Mouse (Mus musculus): ENCODE measurements at regions not wholly inside any gene's neighbourhood (a gene's known extent, or its start where the extent isn't known, plus 50 kb on each side); places are given as distances from the start of the nearest gene placed in this dataset.

GRCm38 (mm10) chr8:92219181-92219890 lies 138.1 kb upstream of the Irx5 start:
- ATAC-seq (replicated peaks; ENCODE audit: low FRiP score, low TSS enrichment, low read depth), result no peak

GRCm38 (mm10) chr8:92217521-92217920 lies 139.9 kb upstream of the Irx5 start:
- H3K36me3 ChIP-seq (ENCODE audit: control insufficient read depth, insufficient read depth, low read length), result no peaks in the 10 kb centered on the region
- WGBS, result 84% methylated on average over 2 of the region's 2 CpGs
- no peak overlapping the region for H3K9ac ChIP-seq (ENCODE audit: low read length)
- H3K4me2 ChIP-seq (ENCODE audit: low read length), result no peak overlapping the region
- H3K4me3 ChIP-seq (ENCODE audit: low read depth, low read length), result no peak overlapping the region
- H3K27me3 ChIP-seq (replicated peaks; ENCODE audit: control insufficient read depth, insufficient read depth, low read length), result peaks cover 2% of the 10 kb centered on the region; the same call in 1 of the 2 replicates
- no peaks in the 10 kb centered on the region for H3K4me1 ChIP-seq (replicated peaks; ENCODE audit: control insufficient read depth, insufficient read depth, low read length)
- DNase-seq (ENCODE audit: low spot score) (no peak), ATAC-seq (replicated peaks; ENCODE audit: low FRiP score, low TSS enrichment, low read depth) (no peak)
- no peak overlapping the region for H3K27ac ChIP-seq (ENCODE audit: low read depth)
- no peaks in the 10 kb centered on the region for H3K9me3 ChIP-seq (ENCODE audit: control insufficient read depth, low read length)

More at GRCm38 (mm10) chr8:92219181-92219890, 138.1 kb upstream of the Irx5 start:
- Histone ChIP-seq H3K4me3 (ENCODE audit: low read depth, low read length) (no peak overlapping the region), H3K27me3 (replicated peaks; ENCODE audit: control insufficient read depth, insufficient read depth, low read length) (0 out of 2 replicates have a peak, but pooled peaks cover 2% of the 10 kb centered on the region), H3K4me1 (replicated peaks; ENCODE audit: control insufficient read depth, insufficient read depth, low read length) (no peaks in the 10 kb centered on the region), H3K27ac (ENCODE audit: low read depth) (no peak overlapping the region), H3K9ac (ENCODE audit: low read length) (no peak overlapping the region), H3K9me3 (ENCODE audit: control insufficient read depth, low read length) (no peaks in the 10 kb centered on the region), H3K4me2 (ENCODE audit: low read length) (no peak overlapping the region), H3K36me3 (ENCODE audit: control insufficient read depth, insufficient read depth, low read length) (no peaks in the 10 kb centered on the region)
- no peak for DNase-seq (ENCODE audit: low spot score)
- WGBS, result 77% methylated on average over 9 of the region's 9 CpGs

- ATAC-seq (replicated peaks; ENCODE audit: low FRiP score, low TSS enrichment, low read depth) (no peak), DNase-seq (ENCODE audit: low spot score) (no peak)
- Histone ChIP-seq H3K36me3 (ENCODE audit: control insufficient read depth, insufficient read depth, low read length) (no peaks in the 10 kb centered on the region), H3K9me3 (ENCODE audit: control insufficient read depth, low read length) (no peaks in the 10 kb centered on the region), H3K4me1 (replicated peaks; ENCODE audit: control insufficient read depth, insufficient read depth, low read length) (no peaks in the 10 kb centered on the region), H3K9ac (ENCODE audit: low read length) (no peak overlapping the region), H3K27ac (ENCODE audit: low read depth) (no peak overlapping the region), H3K4me3 (ENCODE audit: low read depth, low read length) (no peak overlapping the region), H3K27me3 (replicated peaks; ENCODE audit: control insufficient read depth, insufficient read depth, low read length) (peaks cover 2% of the 10 kb centered on the region; the same call in 1 of the 2 replicates), H3K4me2 (ENCODE audit: low read length) (no peak overlapping the region)
- 10% methylated on average over 4 of the region's 5 CpGs for WGBS
Observed at GRCm38 (mm10) chr8:92216176-92216575, 141.2 kb upstream of the Irx5 start.

- no peak overlapping the region for H3K4me3 ChIP-seq (ENCODE audit: low read depth, low read length)
- H3K27me3 ChIP-seq (replicated peaks; ENCODE audit: control insufficient read depth, insufficient read depth, low read length), result peaks cover 2% of the 10 kb centered on the region; the same call in 1 of the 2 replicates
- no peak overlapping the region for H3K9ac ChIP-seq (ENCODE audit: low read length)
- no peak overlapping the region for H3K4me2 ChIP-seq (ENCODE audit: low read length)
- no peaks in the 10 kb centered on the region for H3K36me3 ChIP-seq (ENCODE audit: control insufficient read depth, insufficient read depth, low read length)
- ATAC-seq (replicated peaks; ENCODE audit: low FRiP score, low TSS enrichment, low read depth), result no peak
- no peaks in the 10 kb centered on the region for H3K9me3 ChIP-seq (ENCODE audit: control insufficient read depth, low read length)
- no peaks in the 10 kb centered on the region for H3K4me1 ChIP-seq (replicated peaks; ENCODE audit: control insufficient read depth, insufficient read depth, low read length)
- 80% methylated on average over 14 of the region's 14 CpGs for WGBS
- no peak for DNase-seq (ENCODE audit: low spot score)
- no peak overlapping the region for H3K27ac ChIP-seq (ENCODE audit: low read depth)
Observed at GRCm38 (mm10) chr8:92212786-92213535, 144.5 kb upstream of the Irx5 start.

- Histone ChIP-seq H3K4me1 (replicated peaks; ENCODE audit: control insufficient read depth, insufficient read depth, low read length) (no peaks in the 10 kb centered on the region), H3K27ac (ENCODE audit: low read depth) (no peak overlapping the region), H3K4me2 (ENCODE audit: low read length) (no peak overlapping the region), H3K9ac (ENCODE audit: low read length) (no peak overlapping the region), H3K9me3 (ENCODE audit: control insufficient read depth, low read length) (no peaks in the 10 kb centered on the region), H3K36me3 (ENCODE audit: control insufficient read depth, insufficient read depth, low read length) (no peaks in the 10 kb centered on the region), H3K4me3 (ENCODE audit: low read depth, low read length) (no peak overlapping the region), H3K27me3 (replicated peaks; ENCODE audit: control insufficient read depth, insufficient read depth, low read length) (no peaks in the 10 kb centered on the region; the same call in 1 of the 2 replicates)
- 53% methylated on average over 5 of the region's 5 CpGs for WGBS
- ATAC-seq (replicated peaks; ENCODE audit: low FRiP score, low TSS enrichment, low read depth), result no peak
- DNase-seq (ENCODE audit: low spot score), result no peak
Observed at GRCm38 (mm10) chr8:92209081-92209480, 148.3 kb upstream of the Irx5 start.

- Histone ChIP-seq H3K9me3 (ENCODE audit: control insufficient read depth, low read length) (no peaks in the 10 kb centered on the region), H3K27ac (ENCODE audit: low read depth) (no peak overlapping the region), H3K9ac (ENCODE audit: low read length) (no peak overlapping the region), H3K36me3 (ENCODE audit: control insufficient read depth, insufficient read depth, low read length) (no peaks in the 10 kb centered on the region), H3K4me1 (replicated peaks; ENCODE audit: control insufficient read depth, insufficient read depth, low read length) (no peaks in the 10 kb centered on the region), H3K4me3 (ENCODE audit: low read depth, low read length) (no peak overlapping the region), H3K4me2 (ENCODE audit: low read length) (no peak overlapping the region), H3K27me3 (replicated peaks; ENCODE audit: control insufficient read depth, insufficient read depth, low read length) (no peaks in the 10 kb centered on the region)
- 94% methylated on average over 8 of the region's 8 CpGs for WGBS
- DNase-seq (ENCODE audit: low spot score), result no peak
- no peak for ATAC-seq (replicated peaks; ENCODE audit: low FRiP score, low TSS enrichment, low read depth)
Observed at GRCm38 (mm10) chr8:92195635-92196034, 161.8 kb upstream of the Irx5 start.

- Histone ChIP-seq H3K27me3 (replicated peaks; ENCODE audit: control insufficient read depth, insufficient read depth, low read length) (no peaks in the 10 kb centered on the region), H3K4me1 (replicated peaks; ENCODE audit: control insufficient read depth, insufficient read depth, low read length) (no peaks in the 10 kb centered on the region), H3K9me3 (ENCODE audit: control insufficient read depth, low read length) (no peaks in the 10 kb centered on the region), H3K27ac (ENCODE audit: low read depth) (no peak overlapping the region), H3K9ac (ENCODE audit: low read length) (no peak overlapping the region), H3K4me2 (ENCODE audit: low read length) (no peak overlapping the region), H3K36me3 (ENCODE audit: control insufficient read depth, insufficient read depth, low read length) (no peaks in the 10 kb centered on the region), H3K4me3 (ENCODE audit: low read depth, low read length) (no peak overlapping the region)
- ATAC-seq (replicated peaks; ENCODE audit: low FRiP score, low TSS enrichment, low read depth), result no peak
- DNase-seq (ENCODE audit: low spot score), result no peak
- 71% methylated on average over 14 of the region's 14 CpGs for WGBS
Observed at GRCm38 (mm10) chr8:92194065-92194464, 163.4 kb upstream of the Irx5 start.

GRCm38 (mm10) chr8:92190261-92191025 lies 167.0 kb upstream of the Irx5 start:
- no peak for DNase-seq (ENCODE audit: low spot score)
- Histone ChIP-seq H3K9ac (ENCODE audit: low read length) (no peak overlapping the region), H3K9me3 (ENCODE audit: control insufficient read depth, low read length) (no peaks in the 10 kb centered on the region), H3K4me1 (replicated peaks; ENCODE audit: control insufficient read depth, insufficient read depth, low read length) (no peaks in the 10 kb centered on the region), H3K27me3 (replicated peaks; ENCODE audit: control insufficient read depth, insufficient read depth, low read length) (no peaks in the 10 kb centered on the region), H3K4me3 (ENCODE audit: low read depth, low read length) (no peak overlapping the region), H3K27ac (ENCODE audit: low read depth) (no peak overlapping the region), H3K36me3 (ENCODE audit: control insufficient read depth, insufficient read depth, low read length) (no peaks in the 10 kb centered on the region), H3K4me2 (ENCODE audit: low read length) (no peak overlapping the region)
- 85% methylated on average over 16 of the region's 16 CpGs for WGBS
- ATAC-seq (replicated peaks; ENCODE audit: low FRiP score, low TSS enrichment, low read depth), result no peak
